Mouse (Mus musculus) natural killer cell, adult 2 months (primary cell): ENCODE results near the gene Gapvd1.

Experiments used
- DNase-seq, 2 experiments: peaks; one replicate each; pipeline ENCODE4 v3.0.0; 2022; ENCODE audit warnings: low spot score in 2 of 2

Gapvd1 gene

DNA sequence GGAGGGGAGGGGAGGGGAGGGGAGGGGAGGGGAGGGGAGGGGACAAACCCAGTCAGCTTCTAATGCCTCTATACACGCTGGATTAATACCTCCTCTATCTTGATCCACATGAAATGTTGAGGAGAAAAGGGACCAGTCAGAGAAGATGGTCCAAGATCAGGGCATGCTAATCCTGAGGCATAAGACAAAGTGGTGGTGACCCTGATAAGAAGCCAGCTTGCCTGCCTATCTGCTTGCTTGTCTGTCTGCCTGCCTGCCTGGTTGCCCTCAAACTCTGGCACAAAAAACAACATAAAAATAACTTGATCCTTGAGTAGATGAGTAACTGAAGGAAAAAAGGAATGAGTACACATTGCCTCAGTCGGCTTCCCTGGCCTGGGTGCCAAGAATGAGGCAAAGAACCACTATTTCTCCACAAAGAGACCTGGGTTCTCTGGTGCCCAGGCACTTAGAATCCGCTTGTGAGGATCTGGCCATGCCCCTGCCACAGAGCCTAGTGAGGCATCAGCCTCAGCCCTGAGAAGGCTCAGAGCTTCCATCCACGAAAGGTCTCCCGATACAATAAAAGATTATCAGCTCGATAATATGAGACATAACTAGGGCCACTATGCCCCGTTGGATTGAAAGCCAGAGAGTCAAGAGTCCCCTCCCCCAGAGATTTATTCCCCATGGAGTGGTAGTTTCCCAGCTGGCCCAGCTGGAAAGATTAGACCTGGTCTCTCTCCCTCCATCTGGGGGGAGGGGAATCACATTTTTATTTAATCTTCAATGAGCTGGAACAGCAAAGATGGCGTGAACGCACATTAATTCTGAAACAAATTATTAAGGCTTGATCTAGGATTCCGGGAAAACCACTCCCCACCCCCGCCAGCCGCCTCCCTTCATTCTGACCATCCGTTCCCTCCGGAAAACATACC lies 119.5 kb downstream of the Gapvd1 start:
- DNase-seq, result no peak

DNA sequence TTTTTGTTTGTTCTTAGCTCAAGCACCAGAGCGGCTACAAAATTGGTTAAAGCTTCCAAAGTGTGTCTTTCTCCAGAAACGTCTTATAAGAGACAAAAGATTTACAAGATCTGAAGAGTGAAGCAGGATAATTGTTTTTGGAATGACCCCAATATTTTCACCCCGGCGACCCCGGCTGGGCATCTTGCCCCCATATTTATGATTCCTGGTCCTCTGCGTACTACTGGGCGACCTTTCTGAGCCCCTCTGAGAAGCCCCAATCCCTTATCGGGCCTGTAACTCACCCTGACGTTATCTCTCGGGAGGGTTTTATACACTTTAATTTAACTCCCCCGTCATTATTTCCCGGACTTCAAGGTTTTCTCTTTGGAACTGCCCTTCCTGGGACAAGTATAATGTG lies 123.0 kb downstream of the Gapvd1 start:
- DNase-seq, result no peak

DNA sequence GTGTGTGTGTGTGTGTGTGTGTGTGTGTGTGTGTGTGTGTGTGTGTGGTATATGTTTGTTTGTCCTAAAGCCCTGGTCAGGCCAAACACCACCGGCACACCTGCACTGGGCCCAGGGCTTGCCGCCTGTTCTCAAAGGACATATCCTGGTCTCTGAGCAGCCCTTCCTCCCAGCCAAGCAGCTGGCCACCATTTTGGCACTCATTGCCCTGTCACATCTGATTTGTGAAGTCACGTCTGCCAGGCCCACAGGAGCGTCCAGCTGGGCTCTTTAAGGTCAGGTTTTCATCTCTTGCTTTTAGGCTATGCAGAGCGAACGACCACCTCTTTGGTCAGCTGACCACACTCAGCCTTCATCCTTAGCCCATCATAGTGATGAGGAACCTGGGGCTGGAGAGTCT lies 124.6 kb downstream of the Gapvd1 start:
- DNase-seq, result no peak

DNA sequence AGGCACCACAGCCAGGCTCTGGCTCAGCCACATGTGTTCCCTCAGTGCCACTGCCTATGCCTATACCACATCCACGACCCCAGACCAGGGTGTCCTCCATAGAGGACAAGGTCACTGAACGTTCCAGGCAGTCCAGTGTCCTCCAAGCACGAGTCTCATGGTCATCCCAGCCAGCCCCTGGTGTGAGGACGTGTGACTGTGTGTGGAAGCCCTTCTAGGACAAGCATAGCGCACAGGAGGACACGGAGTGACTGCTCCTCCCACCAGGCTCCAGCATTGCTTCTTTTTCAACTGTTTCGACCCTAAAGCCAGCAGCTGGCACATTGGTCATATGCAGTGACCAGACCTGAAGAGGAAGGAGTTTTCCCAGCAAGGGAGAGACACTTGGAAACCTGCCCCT lies 125.3 kb downstream of the Gapvd1 start:
- no peak for DNase-seq

DNA sequence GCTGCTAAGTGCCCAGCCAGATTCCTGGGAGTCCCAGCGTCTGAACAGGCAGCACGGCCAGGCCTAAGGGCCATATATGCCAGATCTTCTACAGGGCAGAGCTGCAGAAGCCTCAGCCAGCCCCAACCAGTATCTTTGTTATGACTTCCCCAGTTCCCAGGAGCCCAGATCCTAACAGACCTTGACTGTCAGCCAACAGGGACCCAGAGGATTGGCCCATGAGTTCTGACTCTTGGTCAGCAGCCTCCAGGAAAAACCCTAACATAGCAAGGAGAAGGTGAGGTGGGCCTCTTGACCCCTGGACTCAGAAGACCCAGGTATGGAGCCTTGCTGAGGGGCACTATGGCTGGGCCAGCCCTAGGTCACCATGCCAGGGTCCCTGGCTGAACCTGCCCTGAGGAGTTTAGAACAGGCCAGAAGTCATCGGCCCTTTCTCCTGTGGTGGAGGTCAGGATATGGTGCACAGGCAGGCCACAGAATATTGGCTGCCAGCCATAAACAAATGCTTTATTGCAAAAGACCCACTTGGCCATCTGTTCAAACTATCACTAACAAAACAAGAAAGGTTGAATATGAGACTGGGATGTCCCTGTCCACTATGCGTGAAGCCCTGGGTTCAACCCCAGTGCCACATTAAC lies 126.0 kb downstream of the Gapvd1 start:
- DNase-seq, result no peak

DNA sequence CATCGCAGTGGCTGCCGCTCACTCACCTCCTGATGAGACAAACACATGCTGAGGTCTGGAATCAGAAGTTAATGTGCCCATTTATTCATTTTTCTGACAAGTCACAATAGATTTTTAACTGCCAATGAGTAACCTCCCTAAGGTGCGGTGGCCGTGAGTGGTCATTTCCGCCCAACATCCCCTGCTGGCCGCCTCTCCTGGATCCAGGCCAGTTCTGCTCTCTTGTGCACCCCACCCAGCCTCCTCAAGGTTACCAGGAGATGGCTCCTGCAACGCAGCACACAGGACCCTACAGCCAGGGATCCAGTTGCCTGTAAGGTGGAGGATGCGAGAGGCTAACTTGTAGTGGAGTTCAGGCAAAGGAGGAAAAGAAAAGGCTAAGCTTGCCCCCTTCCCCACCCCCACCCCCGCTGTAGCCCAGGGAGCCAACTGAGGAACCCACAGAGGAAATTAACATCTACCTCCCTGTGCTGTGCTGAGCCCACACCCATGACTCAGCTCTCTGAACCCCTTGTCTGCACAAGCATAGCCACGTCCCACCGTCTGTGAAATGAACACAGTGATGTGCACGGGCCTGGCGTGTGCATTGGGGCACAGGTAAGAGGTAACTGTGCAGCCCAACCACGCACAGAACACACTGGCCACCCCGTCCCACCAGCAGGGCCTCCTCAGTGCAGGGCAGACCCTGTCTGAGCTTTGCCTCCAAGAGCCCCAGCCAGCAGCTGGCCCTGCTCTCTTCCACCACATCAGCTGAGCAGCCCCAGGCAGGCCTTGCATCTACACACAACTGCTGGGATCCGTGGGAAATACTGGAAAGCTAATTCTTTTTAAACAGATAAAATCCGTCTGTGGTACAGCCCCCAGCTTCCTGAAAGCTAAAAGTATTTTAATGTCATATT lies 127.5 kb downstream of the Gapvd1 start:
- DNase-seq, result no peak
